ENCODE assay signal across 16 mouse cellular contexts in genomic region chr2:25914201-25914600, GRCm38 (mm10).
DNase-seq lines count a peak whose midpoint lies in the region; ATAC-seq lines count a peak whose summit lies in the region.
"Had no signal": no experiment of that assay in that cellular context is flagged by ENCODE, and none has a peak within 500 bp of the region (broad histone marks: within the 10 kb centered on the region; RNA-seq: fewer than 3 reads in every experiment).

No protein-coding gene starts in this region.

- DNase-seq in frontal cortex, postnatal 10 days (ENCODE audit: low spot score in 2 of 2) = no peak
- peak; percentile 54 for DNase-seq in lung, postnatal 10 days
- no peak for DNase-seq in lung, adult 18-20 months
- DNase-seq in 416B (ENCODE audit: low read depth) (peak; percentile 37), NIH3T3 (ENCODE audit: low read depth) (peak; percentile 53)
- no peak for DNase-seq in urinary bladder, postnatal 4 days (ENCODE audit: low spot score in 2 of 2)
- DNase-seq: cerebellum, postnatal 10 days; gastrocnemius, adult 2 months; heart, postnatal 14 days; kidney, adult 2 months; kidney, postnatal 25 days; lung, postnatal 14 days; thymus, postnatal 36 days had no signal

- peak; percentile 60 for ATAC-seq in frontal cortex, adult (ENCODE audit: low TSS enrichment)
- ATAC-seq: forebrain, embryonic 15.5 days; midbrain, embryonic 15.5 days had no signal

Comparison
In these comparisons a context has a peak if more than half of its experiments do, and no peak if none do; other contexts are left out.
1. DNase-seq: peak in lung, postnatal 10 days (single experiment), 416B (single experiment) and NIH3T3 (single experiment); none in frontal cortex, postnatal 10 days (0 of 2), lung, adult 18-20 months (0 of 2) and urinary bladder, postnatal 4 days (0 of 2).